Mouse (Mus musculus) embryonic fibroblast, embryonic 13.5 days (primary cell): ENCODE results near the gene Tacr2.

Source experiments
- CTCF ChIP-seq: IDR thresholded peaks from 2 replicates; pipeline ENCODE4 v1.5.1; 2011; ENCODE audit warnings: mild to moderate bottlenecking, control low read depth, low read length, moderate library complexity, borderline replicate concordance; ENCODE audit not compliant: insufficient read depth
- POLR2A ChIP-seq: IDR thresholded peaks from 2 replicates; pipeline ENCODE4 v1.6.1; 2011; ENCODE audit warnings: low read depth, mild to moderate bottlenecking, control low read depth, low read length, moderate library complexity

DNA sequence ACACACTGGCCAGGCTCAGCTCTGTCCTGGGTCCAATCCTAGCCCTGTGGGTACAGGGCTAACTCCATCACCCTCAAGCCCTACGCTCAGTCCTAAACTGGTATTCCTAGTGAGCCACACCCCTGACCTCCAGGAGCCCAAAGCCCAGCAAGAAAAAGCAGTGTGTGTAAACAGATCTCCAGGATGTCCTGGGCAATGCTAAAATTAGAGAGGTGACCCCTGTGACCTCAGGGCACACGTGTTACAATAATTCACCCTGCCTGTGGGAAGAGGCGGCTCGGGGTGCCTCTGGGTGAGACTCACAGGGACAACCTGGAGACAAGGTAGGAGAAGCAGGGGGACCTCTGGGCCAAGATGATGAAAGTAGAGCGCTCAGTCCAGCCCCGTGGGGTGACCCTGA, 28.0 kb upstream of the Tacr2 start:
- TF ChIP-seq POLR2A (no peak), CTCF (no peak)
